Mouse (Mus musculus): ENCODE results near the gene Ogdh.

DNA sequence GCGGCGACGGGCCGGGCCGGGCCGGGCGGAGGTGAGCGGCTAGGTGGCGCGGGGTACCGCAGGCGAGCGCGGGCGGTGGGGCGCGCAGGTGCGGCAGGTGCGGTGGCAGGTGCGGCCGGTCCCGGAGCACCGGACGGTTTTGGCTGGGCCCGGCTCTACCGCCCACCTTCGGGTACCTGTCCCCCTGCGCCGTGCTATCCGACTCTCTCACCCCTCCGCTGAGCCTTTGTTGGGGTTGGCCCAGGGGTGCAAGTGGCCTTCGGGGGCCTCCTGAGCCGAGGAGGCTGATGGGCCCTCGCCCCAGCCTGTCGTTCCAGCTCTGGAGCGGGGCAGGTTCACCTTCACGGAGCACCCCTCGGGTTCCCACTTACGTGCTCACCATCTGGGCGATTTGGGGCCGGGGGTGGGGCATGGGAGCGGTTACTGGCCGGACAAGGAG lies 98.1 kb downstream of the Ogdh start:
- TF ChIP-seq CTCF (IDR thresholded peaks at IDR 0.05; ENCODE audit: extremely low read depth, insufficient read depth, low read length): no peak
- TF ChIP-seq POLR2A (IDR thresholded peaks at IDR 0.05; ENCODE audit: extremely low read depth, insufficient read depth, low read length): no peak
